Mouse (Mus musculus) T-cell, adult 2 months (primary cell): ENCODE data around the gene Coq10a.

Source experiments
- DNase-seq: peaks from one replicate; pipeline ENCODE4 v3.0.0; 2022; ENCODE audit warnings: low spot score

Gene Coq10a

GRCm38 (mm10) chr10:128385902-128386301 is 17.1 kb upstream of the Coq10a start:
- DNase-seq, result no peak

- DNase-seq, result no peak
These were observed 13.7 kb upstream of the Coq10a start for GRCm38 (mm10) chr10:128382482-128382881.

- DNase-seq, result peak; percentile 28
These were observed 11.8 kb upstream of the Coq10a start for GRCm38 (mm10) chr10:128380565-128380964.

GRCm38 (mm10) chr10:128379260-128379659 is 10.5 kb upstream of the Coq10a start:
- DNase-seq, result no peak

- DNase-seq, result no peak
These were observed 9.7 kb upstream of the Coq10a start for GRCm38 (mm10) chr10:128378462-128378861.

DNA sequence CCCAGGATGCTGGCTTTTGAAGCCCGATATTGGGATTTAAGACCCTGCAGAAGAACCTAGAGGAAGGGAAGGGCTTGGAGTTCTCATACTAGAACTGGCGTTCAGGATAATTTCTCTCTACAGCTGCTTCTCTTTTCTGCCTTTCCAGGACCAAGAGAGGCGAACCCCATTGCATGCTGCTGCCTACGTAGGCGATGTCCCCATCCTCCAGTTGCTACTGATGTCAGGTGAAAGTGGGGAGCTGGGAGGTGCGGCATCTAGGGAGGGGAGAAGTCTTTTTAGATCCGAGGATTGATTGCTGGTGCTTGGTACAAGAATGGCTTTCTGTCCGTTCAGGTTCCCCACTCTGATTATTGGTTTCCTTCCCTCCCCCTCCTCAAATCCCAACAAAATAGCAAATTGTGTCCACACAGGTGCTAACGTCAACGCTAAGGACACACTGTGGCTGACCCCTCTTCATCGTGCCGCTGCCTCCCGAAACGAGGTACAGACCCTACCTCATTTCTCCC is 9.2 kb upstream of the Coq10a start:
- no peak for DNase-seq

DNA sequence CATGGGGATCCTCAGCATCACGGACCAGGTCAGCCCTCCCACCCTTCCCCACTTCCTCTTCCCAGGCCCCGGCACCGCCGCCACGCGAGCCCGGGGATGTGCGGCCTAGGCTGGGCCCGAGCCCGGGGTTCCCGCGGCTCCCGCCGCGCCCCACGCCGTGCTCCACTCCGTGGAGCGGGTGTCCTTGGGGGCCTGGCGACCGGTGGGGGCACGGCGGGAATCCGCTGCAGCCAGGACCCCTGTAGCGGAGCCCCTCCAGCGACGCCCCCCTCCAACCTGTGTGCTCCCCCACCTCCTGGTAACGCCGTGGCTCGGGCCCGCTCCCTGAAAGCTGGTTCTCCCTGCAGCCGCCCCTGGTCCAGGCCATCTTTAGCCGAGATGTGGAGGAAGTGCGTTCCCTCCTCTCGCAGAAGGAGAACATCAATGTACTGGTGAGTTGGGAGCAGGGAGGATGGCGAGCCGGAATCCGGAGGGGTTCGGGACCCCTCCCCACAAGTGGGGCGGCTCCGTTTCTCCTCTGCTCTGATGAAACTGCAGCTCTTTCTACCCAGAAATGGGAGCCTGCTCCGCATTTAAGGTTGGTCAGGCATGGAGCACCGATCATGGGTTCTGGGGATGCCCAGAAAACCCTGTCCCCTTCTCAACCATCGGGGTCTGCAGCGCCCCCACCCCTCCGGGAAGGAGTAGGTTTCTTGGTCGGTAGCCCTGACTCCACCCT is 8.6 kb upstream of the Coq10a start:
- peak; percentile 38 for DNase-seq

GRCm38 (mm10) chr10:128376455-128377211 is 7.8 kb upstream of the Coq10a start, which contains the start of gene Ankrd52:
Gene Ankrd52 (plus strand): TSS chr10:128377115.
- peak; percentile 79 for DNase-seq

DNA sequence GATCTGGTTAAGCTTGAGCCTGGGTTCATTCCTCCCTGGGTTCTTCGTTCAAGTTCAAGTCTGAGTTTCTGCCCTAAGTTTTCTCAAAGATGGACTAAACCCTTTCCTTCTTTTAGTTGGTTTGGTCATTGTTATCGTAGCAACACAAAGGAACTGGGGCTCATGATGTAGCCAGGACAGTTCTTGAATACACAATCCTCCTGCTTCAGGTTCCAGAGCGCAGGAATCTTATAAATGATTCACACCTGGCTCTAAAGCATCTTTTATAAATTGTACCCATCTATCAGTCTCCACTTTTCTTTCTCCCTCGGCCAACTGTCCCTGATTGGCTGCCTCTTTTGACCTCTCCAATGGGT is 7.3 kb upstream of the Coq10a start:
- DNase-seq, result no peak

DNA sequence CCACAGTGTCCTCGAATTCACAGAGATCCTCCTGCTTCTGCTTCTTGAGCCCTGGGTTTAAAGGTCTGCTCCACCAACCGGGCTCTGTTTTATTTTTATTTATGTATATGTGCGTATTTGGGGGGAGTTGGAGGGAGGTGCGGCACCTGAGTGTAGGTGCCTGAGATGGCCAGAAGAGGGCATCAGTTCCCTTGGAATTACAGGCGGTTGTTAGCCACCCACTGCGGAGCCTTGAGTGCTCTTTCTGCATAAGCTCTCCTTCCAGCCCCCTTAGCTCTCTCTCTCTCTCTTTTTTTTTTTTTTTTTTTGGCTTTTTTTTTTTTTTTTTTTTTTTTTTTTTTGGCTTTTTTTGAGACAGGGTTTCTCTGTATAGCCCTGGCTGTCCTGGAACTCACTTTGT is 5.6 kb upstream of the Coq10a start:
- peak; percentile 37 for DNase-seq

- DNase-seq, result no peak
These were observed 4.4 kb upstream of the Coq10a start for GRCm38 (mm10) chr10:128372989-128373748.

GRCm38 (mm10) chr10:128372142-128372541 is 3.3 kb upstream of the Coq10a start:
- no peak for DNase-seq

- no peak for DNase-seq
These were observed 1.8 kb upstream of the Coq10a start for GRCm38 (mm10) chr10:128370601-128371000.

GRCm38 (mm10) chr10:128370021-128370420 is 1.2 kb upstream of the Coq10a start:
- DNase-seq, result no peak

GRCm38 (mm10) chr10:128369599-128369998 is 802 bp upstream of the Coq10a start:
- DNase-seq, result no peak

DNA sequence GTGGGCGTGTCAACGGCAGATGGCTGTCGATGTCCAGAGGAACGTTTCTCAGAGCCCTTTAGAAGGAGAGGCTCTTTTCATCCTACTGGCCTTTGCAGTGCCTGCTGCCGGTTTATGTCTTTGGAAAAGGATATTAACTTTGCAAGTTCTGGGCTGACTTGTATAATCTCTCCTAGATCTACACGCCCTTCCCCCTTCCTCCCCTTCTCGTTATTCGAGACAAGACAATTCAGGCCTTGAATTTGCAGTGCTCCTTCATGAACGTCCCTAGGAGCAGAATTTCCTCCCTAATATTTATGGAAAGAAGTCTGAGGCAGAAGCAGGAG is 384 bp upstream of the Coq10a start:
- no peak for DNase-seq

DNA sequence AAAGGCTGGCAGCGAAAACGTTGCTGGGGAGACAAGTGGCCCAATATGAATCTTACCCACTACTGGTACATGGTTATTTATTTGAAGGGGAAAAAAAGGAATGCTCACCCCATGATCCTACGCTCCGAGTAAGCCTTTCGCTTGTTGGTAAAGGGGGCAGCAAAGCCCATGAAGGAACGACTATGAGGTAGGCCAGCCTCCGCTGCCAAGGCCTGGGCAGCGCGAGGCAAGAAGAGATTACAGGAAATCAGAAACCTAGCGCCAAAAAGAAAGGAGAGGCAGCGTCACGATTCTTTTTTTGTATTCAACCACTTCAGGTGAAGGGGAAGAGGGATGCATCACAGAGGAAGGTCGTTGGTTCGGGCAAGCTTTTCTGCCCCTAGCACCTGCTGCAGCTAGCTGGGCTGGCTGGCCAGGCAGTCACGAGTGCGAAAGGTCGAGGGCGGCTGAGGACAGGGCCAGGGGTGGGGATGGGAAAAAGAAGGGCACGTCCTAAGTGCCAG is 847 bp downstream of the Coq10a start:
- no peak for DNase-seq

- DNase-seq, result no peak
These were observed 6.2 kb downstream of the Coq10a start for GRCm38 (mm10) chr10:128362568-128362967.

DNA sequence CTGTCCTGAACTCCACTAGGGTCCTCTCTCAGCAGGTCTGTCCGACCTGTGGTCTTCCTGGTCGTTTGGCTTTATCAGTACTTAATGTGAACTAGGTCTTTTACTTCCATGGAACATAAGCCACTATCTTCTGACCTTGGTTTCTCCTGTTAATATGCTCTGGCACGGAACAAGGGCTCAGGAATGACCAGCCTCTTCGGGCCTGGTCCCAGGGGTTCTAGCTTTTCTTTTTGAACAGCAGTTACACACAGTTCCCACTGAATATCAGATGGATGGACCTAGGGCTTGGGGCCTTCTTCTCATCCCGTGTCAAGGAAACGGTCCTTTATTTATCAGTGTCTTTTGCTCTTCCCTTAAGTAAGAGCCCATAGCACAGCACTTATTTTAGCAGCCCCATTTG is 7.0 kb downstream of the Coq10a start:
- DNase-seq, result no peak

DNA sequence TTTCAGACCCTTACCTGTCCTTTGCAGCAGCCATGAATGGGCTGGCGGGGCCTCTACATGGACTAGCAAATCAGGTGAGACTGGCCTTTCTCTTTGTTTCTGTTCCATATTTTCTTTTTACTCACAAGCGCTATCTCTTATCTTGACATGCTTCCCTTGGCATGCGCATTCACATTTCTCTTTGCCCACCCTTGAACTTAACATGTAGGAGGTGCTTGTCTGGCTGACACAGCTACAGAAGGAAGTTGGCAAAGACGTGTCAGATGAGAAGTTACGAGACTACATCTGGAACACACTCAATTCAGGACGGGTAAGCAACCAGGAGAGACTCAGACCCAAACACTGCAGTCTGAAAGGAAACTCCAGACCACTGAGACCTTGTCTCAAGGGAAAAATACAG is 9.6 kb downstream of the Coq10a start:
- DNase-seq, result no peak

DNA sequence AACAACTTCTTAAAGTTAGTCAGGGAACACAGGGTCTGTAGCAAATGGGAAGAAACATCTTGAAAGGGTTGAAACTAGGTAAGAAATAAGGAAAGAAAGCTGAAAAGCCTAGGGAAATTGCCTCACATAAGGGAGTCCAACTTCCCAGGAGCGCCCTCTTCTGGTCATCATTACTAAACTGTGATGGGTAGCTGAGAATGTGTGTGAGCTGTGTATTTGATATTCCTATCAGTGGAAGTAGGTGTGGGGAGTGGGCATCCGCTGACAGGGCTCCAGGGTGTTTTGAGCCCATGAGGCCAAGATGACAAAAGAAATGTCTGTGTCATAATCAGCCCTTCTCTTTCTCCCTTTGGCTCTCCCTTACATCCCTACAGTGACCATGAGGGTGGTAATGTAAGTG is 10.0 kb downstream of the Coq10a start:
- DNase-seq, result peak; percentile 55

- no peak for DNase-seq
These were observed 21.3 kb downstream of the Coq10a start for GRCm38 (mm10) chr10:128347541-128347940.
